Mouse (Mus musculus) cerebellum, adult 18-20 months (tissue): ENCODE results near the gene Cyp2c55.

Experiments used
- DNase-seq, 2 experiments: peaks; one replicate each; pipeline ENCODE4 v3.0.0; 2021

Gene Cyp2c55

GRCm38 (mm10) chr19:39006715-39007114 is at the start of gene Cyp2c55:
Gene Cyp2c55 (plus strand): TSS chr19:39007019.
- no peak for DNase-seq

- no peak for DNase-seq
Observed at GRCm38 (mm10) chr19:38970741-38971140, 36.1 kb upstream of the Cyp2c55 start.

- no peak for DNase-seq
Observed at GRCm38 (mm10) chr19:38972581-38972980, 34.2 kb upstream of the Cyp2c55 start.

- no peak for DNase-seq
Observed at GRCm38 (mm10) chr19:38973666-38974065, 33.2 kb upstream of the Cyp2c55 start.

GRCm38 (mm10) chr19:38976269-38976668 is 30.6 kb upstream of the Cyp2c55 start:
- DNase-seq = no peak

- DNase-seq = peak; percentile 53 to 63
Observed at GRCm38 (mm10) chr19:38981966-38982365, 24.9 kb upstream of the Cyp2c55 start.

- no peak for DNase-seq
Observed at GRCm38 (mm10) chr19:38998248-38998647, 8.6 kb upstream of the Cyp2c55 start.

GRCm38 (mm10) chr19:38998676-38999075 is 8.1 kb upstream of the Cyp2c55 start:
- no peak for DNase-seq

GRCm38 (mm10) chr19:39005132-39005531 is 1.7 kb upstream of the Cyp2c55 start:
- no peak for DNase-seq

GRCm38 (mm10) chr19:39057928-39058327 is 51.1 kb downstream of the Cyp2c55 start:
- DNase-seq = no peak

- DNase-seq = no peak
Observed at GRCm38 (mm10) chr19:39060719-39061118, 53.9 kb downstream of the Cyp2c55 start, which contains the start of gene Cyp2c65. Gene Cyp2c65 (plus strand): TSS chr19:39061015.
